Mouse (Mus musculus) myocyte (in vitro differentiated cells): ENCODE measurements around the gene Acsf3.

Experiments
- E2F4 ChIP-seq: IDR thresholded peaks from one replicate; pipeline ENCODE4 v1.6.1; 2011; ENCODE audit warnings: mild to moderate bottlenecking, control low read depth, moderate library complexity; ENCODE audit not compliant: insufficient read depth
- MAX ChIP-seq: IDR thresholded peaks from one replicate; pipeline ENCODE4 v1.6.1; 2011; ENCODE audit warnings: low read depth, mild to moderate bottlenecking, control low read depth
- MYOD1 ChIP-seq, 3 experiments: IDR thresholded peaks; one replicate each; pipeline ENCODE4 v1.6.1; 2011; ENCODE audit warnings: control low read depth in 2 of 3, low read depth in 2 of 3, mild to moderate bottlenecking in 2 of 3, moderate library complexity in 1 of 3; ENCODE audit not compliant: insufficient read length in 2 of 3, control insufficient read depth in 1 of 3
- MYOG ChIP-seq, 3 experiments: IDR thresholded peaks; one replicate each; pipeline ENCODE4 v1.6.1; 2011; ENCODE audit warnings: control low read depth in 2 of 3, low read depth in 2 of 3, mild to moderate bottlenecking in 2 of 3; ENCODE audit not compliant: insufficient read length in 2 of 3, control insufficient read depth in 1 of 3, insufficient read depth in 1 of 3
- POLR2A ChIP-seq: IDR thresholded peaks from one replicate; pipeline ENCODE4 v1.6.1; 2011; ENCODE audit warnings: low read depth, mild to moderate bottlenecking, control low read depth, moderate library complexity; ENCODE audit not compliant: insufficient read length
- TCF12 ChIP-seq: IDR thresholded peaks from one replicate; pipeline ENCODE4 v1.6.1; 2011; ENCODE audit warnings: mild to moderate bottlenecking, control low read depth; ENCODE audit not compliant: poor library complexity, insufficient read depth, severe bottlenecking

GRCm38 (mm10) chr8:122812610-122813250 lies 37.4 kb downstream of the Acsf3 start:
- TF ChIP-seq POLR2A = no peak
- TF ChIP-seq TCF12 = no peak
- TF ChIP-seq E2F4 = no peak
- no peak for TF ChIP-seq MYOG (IDR thresholded peaks at IDR 0.05; ENCODE audit: control insufficient read depth in 1 of 3, insufficient read depth in 1 of 3, insufficient read length in 2 of 3, low read depth in 2 of 3)
- no peak for TF ChIP-seq MYOD1 (IDR thresholded peaks at IDR 0.05; ENCODE audit: control insufficient read depth in 1 of 3, insufficient read length in 2 of 3, low read depth in 2 of 3)
- TF ChIP-seq MAX = no peak
